Mouse (Mus musculus) cerebellum, adult (tissue): Measurements from ENCODE around the gene Tmem184b.

Experiments
- ATAC-seq: cut with Nextera tagmentation; 2 replicates; pipeline ENCODE4 v1.9.2; 2017; ENCODE audit warnings: mild to moderate bottlenecking, moderate library complexity, mixed read lengths; ENCODE audit not compliant: insufficient number of reproducible peaks, low FRiP score, low TSS enrichment

Gene Tmem184b

DNA sequence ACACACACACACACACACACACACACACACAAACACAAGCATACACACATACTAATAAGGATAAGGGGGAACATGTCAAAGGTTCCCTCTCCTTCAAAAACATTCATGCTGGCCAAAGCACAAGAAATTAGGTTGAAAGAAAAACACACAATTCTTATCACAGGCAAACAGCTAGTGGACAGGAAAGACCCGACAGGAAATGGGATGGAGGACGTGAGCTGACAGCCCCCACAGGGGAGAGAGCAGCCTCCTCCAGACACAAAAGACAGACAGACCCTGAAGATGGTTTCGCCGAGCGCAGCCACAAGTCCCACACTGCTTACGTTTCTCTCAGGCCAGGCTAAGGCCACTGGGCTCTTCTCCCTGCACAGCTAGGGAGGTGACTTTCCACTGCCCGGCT is 28.6 kb upstream of the Tmem184b start:
- no peak for ATAC-seq

- no peak for ATAC-seq
Observed at GRCm38 (mm10) chr15:79430461-79431000, 27.2 kb upstream of the Tmem184b start.

- no peak for ATAC-seq
Observed at GRCm38 (mm10) chr15:79429994-79430393, 26.6 kb upstream of the Tmem184b start.

- no peak for ATAC-seq
Observed at GRCm38 (mm10) chr15:79429527-79429926, 26.2 kb upstream of the Tmem184b start.

DNA sequence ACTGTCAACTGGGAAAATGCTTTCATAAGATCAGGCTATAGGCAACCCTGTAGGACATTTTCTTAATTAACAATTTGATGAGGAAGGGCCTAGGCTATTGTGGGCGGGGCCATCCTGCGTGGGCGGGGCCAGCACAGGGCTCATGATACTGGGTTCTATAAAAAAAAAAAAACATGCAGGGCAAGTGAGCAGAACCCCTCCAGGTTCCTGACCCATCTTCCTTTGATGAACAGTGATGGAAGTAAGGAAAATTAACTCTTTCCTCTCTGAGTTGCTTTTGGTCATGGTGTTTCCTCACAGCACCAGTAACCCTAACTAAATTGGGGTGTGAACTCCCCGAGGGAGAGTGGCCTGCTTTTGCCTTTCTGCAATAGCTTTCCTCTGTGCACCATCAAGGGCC is 25.2 kb upstream of the Tmem184b start:
- no peak for ATAC-seq

DNA sequence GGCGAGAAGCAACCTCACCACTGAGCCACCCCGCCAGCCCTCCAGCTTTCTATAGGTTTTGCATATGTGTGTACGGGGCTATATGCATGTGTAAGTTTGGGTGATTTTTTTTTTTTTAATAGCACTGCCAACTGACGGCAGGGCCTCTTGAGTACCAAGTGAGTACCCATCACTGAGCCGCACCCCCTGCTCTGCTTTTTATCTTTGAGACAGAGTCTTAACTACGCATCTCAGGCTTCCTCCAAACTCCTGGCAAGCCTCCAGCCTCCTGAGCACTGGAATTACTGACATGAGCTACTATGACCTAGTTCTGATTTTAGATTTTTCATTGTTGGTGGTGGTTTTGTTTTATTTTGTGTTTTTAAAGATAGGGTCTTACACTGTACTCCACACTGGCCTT is 24.1 kb upstream of the Tmem184b start:
- ATAC-seq: no peak

DNA sequence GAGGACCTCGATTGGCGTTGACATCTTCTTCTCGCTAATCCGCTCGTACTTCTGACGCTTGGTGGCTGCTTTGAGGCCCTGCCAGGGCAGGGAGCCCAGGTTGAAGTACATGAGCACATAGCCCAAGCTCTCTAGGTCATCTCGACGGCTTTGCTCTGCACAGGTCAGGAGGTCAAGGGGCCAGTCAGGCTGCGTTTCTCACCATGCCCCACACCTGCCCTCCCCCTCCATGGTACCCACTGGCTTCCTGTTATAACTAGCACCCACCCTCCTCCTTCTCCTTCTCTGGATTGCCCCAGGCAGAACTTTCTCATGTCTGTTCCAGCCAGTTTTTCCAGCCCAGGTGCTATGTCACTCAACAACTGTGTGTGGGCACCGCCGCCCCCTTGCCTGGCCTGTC is 22.1 kb upstream of the Tmem184b start:
- no peak for ATAC-seq

GRCm38 (mm10) chr15:79424602-79425001 is 21.2 kb upstream of the Tmem184b start:
- ATAC-seq: no peak

GRCm38 (mm10) chr15:79422715-79423243 is 19.4 kb upstream of the Tmem184b start:
- no peak for ATAC-seq

- no peak for ATAC-seq
Observed at GRCm38 (mm10) chr15:79418677-79419076, 15.3 kb upstream of the Tmem184b start.

GRCm38 (mm10) chr15:79418265-79418664 is 14.9 kb upstream of the Tmem184b start:
- ATAC-seq: no peak

- ATAC-seq: no peak
Observed at GRCm38 (mm10) chr15:79417379-79417778, 14.0 kb upstream of the Tmem184b start.

- no peak for ATAC-seq
Observed at GRCm38 (mm10) chr15:79416460-79417085, 13.2 kb upstream of the Tmem184b start.

DNA sequence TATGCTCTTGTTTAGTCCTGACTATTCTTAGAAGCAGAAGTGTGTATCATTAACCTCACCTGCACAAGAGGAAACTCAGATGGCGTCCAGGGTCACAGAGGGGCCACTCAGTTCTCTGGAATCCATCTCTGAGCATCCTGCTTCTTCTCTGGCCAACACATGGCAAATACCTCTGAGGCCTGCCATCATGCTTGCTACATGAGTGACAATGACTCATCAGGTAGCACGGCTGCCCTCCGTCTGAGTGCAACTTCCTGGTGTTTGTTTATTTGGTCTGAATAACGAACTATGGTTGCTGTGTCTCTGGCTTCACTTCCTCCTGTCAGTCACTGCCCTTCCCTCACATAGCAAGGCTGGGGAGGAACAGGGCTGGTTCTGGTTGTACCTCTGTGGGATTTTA is 11.1 kb upstream of the Tmem184b start:
- ATAC-seq: no peak

- ATAC-seq: no peak
Observed at GRCm38 (mm10) chr15:79413802-79414201, 10.4 kb upstream of the Tmem184b start.

GRCm38 (mm10) chr15:79413201-79413600 is 9.8 kb upstream of the Tmem184b start:
- ATAC-seq: no peak

DNA sequence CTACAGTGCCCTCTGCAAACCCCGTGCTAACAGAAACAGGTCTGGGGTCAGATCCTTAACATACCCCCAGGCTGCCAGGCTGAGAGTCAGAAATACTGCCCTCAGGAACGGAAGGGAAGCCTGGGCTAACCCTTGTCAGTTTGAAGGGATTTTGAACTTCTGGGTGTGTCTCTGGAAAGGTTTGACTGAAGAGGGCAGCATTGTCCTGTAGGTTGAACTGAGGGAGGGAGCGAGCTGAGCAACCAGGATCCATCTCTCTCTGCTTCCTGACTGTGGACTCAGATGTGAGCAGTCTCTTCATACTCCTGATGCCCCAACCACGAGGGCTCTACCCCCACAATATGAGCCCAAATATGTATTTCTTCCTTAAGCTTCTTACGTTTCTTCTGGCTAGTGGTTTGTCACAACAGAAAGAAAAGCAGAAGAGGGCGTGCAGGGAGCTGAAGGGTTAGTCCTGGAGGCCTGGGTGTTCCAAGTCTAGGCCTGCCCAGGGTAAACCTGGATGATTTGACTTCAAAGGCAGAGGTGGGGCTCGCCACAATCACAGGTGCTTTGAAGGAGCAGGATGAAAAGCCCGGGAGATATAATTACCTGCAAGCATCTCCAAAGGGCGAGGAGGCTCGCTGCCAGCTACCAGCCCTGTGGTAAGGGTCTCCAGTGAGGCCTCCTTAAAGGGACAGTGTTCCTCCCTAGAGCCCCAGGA is 8.1 kb upstream of the Tmem184b start:
- no peak for ATAC-seq

DNA sequence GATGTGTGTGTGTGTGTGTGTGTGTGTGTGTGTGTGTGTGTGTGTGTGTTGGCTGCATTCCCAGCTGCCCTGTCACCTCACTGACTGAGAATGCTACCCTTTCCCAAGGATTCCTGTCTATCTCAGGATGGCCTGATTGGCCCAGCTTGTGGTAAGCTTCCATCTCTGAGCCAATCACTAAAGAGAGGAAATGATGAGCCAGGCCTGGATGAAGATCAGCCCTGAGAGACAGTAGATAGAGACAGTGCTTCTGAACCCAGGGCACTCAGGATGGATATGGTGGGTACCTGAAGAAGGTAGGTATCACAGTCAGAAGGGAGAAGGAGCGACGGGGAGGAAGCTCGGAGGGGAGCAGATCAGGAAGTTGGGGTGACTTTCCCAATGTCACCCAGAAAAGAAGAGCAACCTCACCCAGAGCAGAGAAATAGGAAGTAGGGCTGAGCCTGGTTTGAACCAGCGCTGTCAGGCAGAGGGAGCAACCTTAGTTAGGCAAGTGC is 5.8 kb upstream of the Tmem184b start:
- no peak for ATAC-seq

DNA sequence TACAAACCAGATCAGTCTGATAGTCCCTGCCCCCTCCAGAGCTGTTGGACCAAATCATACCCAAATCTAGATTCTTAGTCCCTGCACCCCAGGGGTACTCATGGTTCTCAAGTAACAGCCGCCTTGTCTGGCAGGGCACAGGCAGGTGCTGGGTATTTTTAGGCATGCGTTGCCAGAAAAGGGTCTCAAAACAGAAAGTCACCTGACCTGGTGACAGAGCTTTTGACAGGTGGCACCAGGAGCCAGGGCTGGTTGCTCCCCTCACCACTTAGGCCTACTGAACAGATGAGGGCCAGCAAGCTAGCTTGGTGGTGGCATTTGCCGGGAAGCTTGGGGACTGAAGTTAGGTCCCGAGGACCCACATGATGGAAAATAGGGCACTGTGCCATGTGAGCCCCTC is 3.2 kb upstream of the Tmem184b start:
- no peak for ATAC-seq

DNA sequence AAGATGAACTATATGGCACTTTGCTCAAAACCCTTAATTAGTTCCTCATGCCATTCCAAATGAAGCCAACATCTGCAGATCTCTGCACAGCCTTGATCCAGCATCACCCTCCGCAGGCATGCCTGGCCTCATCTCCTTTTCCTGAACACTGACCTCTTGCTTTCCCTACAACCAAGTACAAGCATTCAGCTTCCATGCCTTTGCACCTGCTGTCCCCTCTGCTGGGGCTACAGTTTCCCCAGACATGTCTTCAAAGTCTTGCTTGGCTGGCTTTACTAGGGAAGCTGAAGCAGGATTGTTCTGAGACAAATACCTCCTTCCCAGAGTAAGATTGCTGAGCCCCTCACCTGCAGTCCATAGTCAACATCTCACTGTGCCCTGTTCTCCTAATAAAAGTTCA is 908 bp upstream of the Tmem184b start:
- no peak for ATAC-seq

DNA sequence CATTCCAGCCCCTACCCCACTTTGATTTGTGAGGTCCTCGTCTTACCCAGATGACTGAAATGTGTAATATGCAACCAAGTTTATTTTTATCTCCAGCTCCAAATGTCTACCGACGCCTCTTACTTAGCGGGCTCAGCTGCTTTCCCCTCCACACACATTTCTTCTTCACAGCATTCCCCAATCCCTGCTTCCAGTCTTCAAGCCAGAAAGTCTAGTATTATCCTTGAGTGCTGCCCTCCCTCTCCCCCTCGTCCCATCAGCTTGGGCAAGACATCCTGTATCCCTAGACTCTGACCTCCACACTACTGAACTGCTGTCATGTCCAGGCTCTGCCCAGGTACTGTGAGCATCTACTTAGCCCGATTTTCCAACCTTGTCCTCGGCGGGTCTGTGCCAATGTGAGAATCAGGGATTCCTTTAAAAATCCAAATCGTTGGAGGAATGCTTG is 418 bp upstream of the Tmem184b start:
- no peak for ATAC-seq
